In the genomic region with DNA sequence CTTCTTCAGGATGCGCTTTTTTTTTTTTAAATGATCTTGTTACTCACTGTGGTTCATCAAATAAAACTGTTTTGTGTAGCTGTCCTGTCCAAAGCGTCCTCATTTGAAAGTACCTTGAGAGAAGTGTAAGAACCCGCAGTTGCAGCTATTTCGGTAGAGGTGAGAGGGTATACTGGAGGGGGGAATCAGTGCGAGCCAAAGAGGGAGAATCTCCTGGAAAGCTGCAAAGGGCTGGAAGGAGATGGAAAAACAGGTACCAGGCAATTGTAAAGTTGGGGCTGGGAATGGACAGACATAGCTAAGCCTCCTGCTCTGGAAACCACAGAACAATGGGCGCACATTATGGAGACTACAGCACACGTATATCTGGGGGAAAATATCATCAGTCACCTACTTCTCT, we compare ENCODE assay signal across 17 mouse cellular contexts. TPM values are rescaled to one million over a fixed set of nuclear protein-coding genes. Genes with fewer than 3 reads are reported as not detected.
DNase-seq lines count a peak whose midpoint lies in the region; ATAC-seq and TF ChIP-seq lines count a peak whose summit lies in the region.
"Had no signal": no experiment of that assay in that cellular context is flagged by ENCODE, and none has a peak within 500 bp of the region (broad histone marks: within the 10 kb centered on the region; RNA-seq: fewer than 3 reads in every experiment).

No protein-coding gene starts in this region.

- no peak for TF ChIP-seq CTCF in stomach, postnatal 0 days (IDR thresholded peaks at IDR 0.05; ENCODE audit: low read depth)

- H3K4me3 ChIP-seq in heart, embryonic 13.5 days = peak overlapping the region; percentile 33
- peak overlapping the region; percentile 41 for H3K4me3 ChIP-seq in kidney, embryonic 16.5 days (ENCODE audit: low read length)
- H3K4me3 ChIP-seq in stomach, embryonic 14.5 days (ENCODE audit: low read depth, low read length) = peak overlapping the region; percentile 4; the same call in 1 of the 2 replicates
- H3K4me3 ChIP-seq in stomach, postnatal 0 days (ENCODE audit: low read depth, low read length) = no peak overlapping the region; the same call in 1 of the 2 replicates
- H3K4me3 ChIP-seq: liver, embryonic 13.5 days; neural tube, embryonic 12.5 days had no signal

- no peak for ATAC-seq in heart, embryonic 13.5 days (ENCODE audit: extremely low read depth, insufficient number of reproducible peaks, low FRiP score, low TSS enrichment)
- no peak for ATAC-seq in kidney, embryonic 16.5 days (ENCODE audit: low FRiP score, low TSS enrichment)
- ATAC-seq in stomach, embryonic 14.5 days (ENCODE audit: insufficient number of reproducible peaks, insufficient read depth, low FRiP score, low read depth) = no peak
- ATAC-seq in stomach, postnatal 0 days (ENCODE audit: low FRiP score, low TSS enrichment) = no peak
- ATAC-seq in granulocyte monocyte progenitor cell, adult 5-6 weeks (replicated peaks; ENCODE audit: poor library complexity, severe bottlenecking) = no peak
- ATAC-seq: hindbrain, embryonic 16.5 days; midbrain, embryonic 16.5 days had no signal

- H3K27ac ChIP-seq in heart, embryonic 13.5 days (replicated peaks) = peak overlapping the region; percentile 43; the same call in 1 of the 2 replicates
- no peak overlapping the region for H3K27ac ChIP-seq in kidney, embryonic 16.5 days (ENCODE audit: low read length)
- H3K27ac ChIP-seq in stomach, embryonic 14.5 days (ENCODE audit: low read length) = no peak overlapping the region
- H3K27ac ChIP-seq in stomach, postnatal 0 days (replicated peaks) = no peak overlapping the region
- H3K27ac ChIP-seq: liver, embryonic 13.5 days; neural tube, embryonic 12.5 days had no signal

- peaks cover 25% of the 10 kb centered on the region for H3K27me3 ChIP-seq in heart, embryonic 13.5 days (replicated peaks)
- H3K27me3 ChIP-seq in kidney, embryonic 16.5 days (ENCODE audit: insufficient read depth, low read length) = no peaks in the 10 kb centered on the region
- H3K27me3 ChIP-seq in stomach, embryonic 14.5 days (ENCODE audit: control insufficient read depth, insufficient read depth, low read length) = no peaks in the 10 kb centered on the region
- no peaks in the 10 kb centered on the region for H3K27me3 ChIP-seq in stomach, postnatal 0 days (ENCODE audit: control insufficient read depth, insufficient read depth, low read length)
- H3K27me3 ChIP-seq: neural tube, embryonic 12.5 days had no signal

- DNase-seq in heart, postnatal 10 days = no peak
- no peak for DNase-seq in kidney, postnatal 36 days
- no peak for DNase-seq in stomach, postnatal 0 days (ENCODE audit: low spot score)
- DNase-seq: cerebellum, adult 11-12 months; cerebellum, postnatal 36 days; liver, embryonic 13.5 days; right cerebral cortex, postnatal 25 days; thymus, adult 18-20 months had no signal

- H3K9ac ChIP-seq in heart, embryonic 13.5 days = peak overlapping the region; percentile 56
- 0 out of 2 replicates have a peak overlapping the region, but pooled peaks have one; percentile 17 for H3K9ac ChIP-seq in kidney, embryonic 16.5 days (replicated peaks; ENCODE audit: low read length)
- no peak overlapping the region for H3K9ac ChIP-seq in stomach, embryonic 14.5 days (replicated peaks; ENCODE audit: low read depth, low read length)
- H3K9ac ChIP-seq in stomach, postnatal 0 days (ENCODE audit: low read length) = no peak overlapping the region
- H3K9ac ChIP-seq: liver, embryonic 13.5 days; neural tube, embryonic 12.5 days had no signal

- no peaks in the 10 kb centered on the region for H3K36me3 ChIP-seq in heart, embryonic 13.5 days
- no peaks in the 10 kb centered on the region for H3K36me3 ChIP-seq in kidney, embryonic 16.5 days (ENCODE audit: insufficient read depth, low read length)
- H3K36me3 ChIP-seq in stomach, embryonic 14.5 days (ENCODE audit: control insufficient read depth, insufficient read depth, low read length) = no peaks in the 10 kb centered on the region
- H3K36me3 ChIP-seq in stomach, postnatal 0 days (ENCODE audit: control insufficient read depth, insufficient read depth, low read length) = no peaks in the 10 kb centered on the region
- H3K36me3 ChIP-seq: liver, embryonic 13.5 days; neural tube, embryonic 12.5 days had no signal

- peak overlapping the region; percentile 24 for H3K4me2 ChIP-seq in heart, embryonic 13.5 days
- peak overlapping the region; percentile 27 for H3K4me2 ChIP-seq in kidney, embryonic 16.5 days (replicated peaks; ENCODE audit: low read depth, low read length)
- no peak overlapping the region for H3K4me2 ChIP-seq in stomach, embryonic 14.5 days (replicated peaks; ENCODE audit: low read depth, low read length)
- H3K4me2 ChIP-seq in stomach, postnatal 0 days (replicated peaks; ENCODE audit: low read depth) = no peak overlapping the region
- H3K4me2 ChIP-seq: liver, embryonic 13.5 days; neural tube, embryonic 12.5 days had no signal

- no peak for TF ChIP-seq EP300 in stomach, postnatal 0 days (optimal IDR thresholded peaks at IDR 0.05)

- peaks cover 21% of the 10 kb centered on the region for H3K4me1 ChIP-seq in heart, embryonic 13.5 days
- H3K4me1 ChIP-seq in kidney, embryonic 16.5 days (ENCODE audit: insufficient read depth, low read length) = no peaks in the 10 kb centered on the region
- no peaks in the 10 kb centered on the region for H3K4me1 ChIP-seq in stomach, embryonic 14.5 days (ENCODE audit: control insufficient read depth, insufficient read depth, low read length)
- 0 out of 2 replicates have a peak, but pooled peaks cover 2% of the 10 kb centered on the region for H3K4me1 ChIP-seq in stomach, postnatal 0 days (replicated peaks; ENCODE audit: control insufficient read depth, insufficient read depth)
- H3K4me1 ChIP-seq: neural tube, embryonic 12.5 days had no signal

- intact Hi-C loops in heart, postnatal 10 days (cut with DNase I) = loop anchor here (2.0 to 5.0 kb wide), 2 partner anchors 15 to 32 kb away; no protein-coding TSS in a partner anchor

- WGBS in heart, embryonic 13.5 days = 27% methylated on average over 7 of the region's 7 CpGs
- 71% methylated on average over 7 of the region's 7 CpGs for WGBS in kidney, embryonic 16.5 days
- 58% methylated on average over 7 of the region's 7 CpGs for WGBS in stomach, embryonic 14.5 days
- 65% methylated on average over 7 of the region's 7 CpGs for WGBS in stomach, postnatal 0 days

- no peaks in the 10 kb centered on the region for H3K9me3 ChIP-seq in heart, embryonic 13.5 days
- H3K9me3 ChIP-seq in kidney, embryonic 16.5 days (ENCODE audit: low read length) = no peaks in the 10 kb centered on the region
- H3K9me3 ChIP-seq in stomach, embryonic 14.5 days (ENCODE audit: control insufficient read depth, low read depth, low read length) = no peaks in the 10 kb centered on the region
- no peaks in the 10 kb centered on the region for H3K9me3 ChIP-seq in stomach, postnatal 0 days (ENCODE audit: control insufficient read depth, low read length)
- H3K9me3 ChIP-seq: liver, embryonic 13.5 days; neural tube, embryonic 12.5 days had no signal

RNA-seq across cellular contexts. Expression of a gene that starts 3.8 kb away (rescaled TPM):
- 22.3 and 27.8 TPM in 2 replicates for polyA plus RNA-seq in heart, embryonic 13.5 days (2015; fragmentation: Nextera tagmentation; extraction: Ambion mirVana)
- 100 to 1,000 TPM; 149 to 219 TPM for total RNA-seq in heart, postnatal 10 days (2021)
- polyA plus RNA-seq in kidney, embryonic 16.5 days (2015; fragmentation: Nextera tagmentation; extraction: Ambion mirVana) = 125 and 126 TPM in 2 replicates
- 52.0 and 57.1 TPM in 2 replicates for polyA plus RNA-seq in stomach, embryonic 14.5 days (2014; fragmentation: Nextera tagmentation; extraction: Ambion mirVana)
- 25.1 and 28.0 TPM in 2 replicates for polyA plus RNA-seq in stomach, postnatal 0 days (2015; fragmentation: Nextera tagmentation; extraction: Ambion mirVana)
- total RNA-seq in granulocyte monocyte progenitor cell, adult 5-6 weeks (2014; fragmentation: Nextera tagmentation) = 0.41 TPM in 1 of 2 replicates, not detected in the other
- not detected in 2 replicates for total RNA-seq in granulocyte monocyte progenitor cell, adult 5-6 weeks (2017)
- polyA plus RNA-seq: C2C12 had no signal

RNA-seq across cellular contexts. Expression of a gene that starts 57.2 kb away (rescaled TPM):
- polyA plus RNA-seq in heart, embryonic 13.5 days (2015; fragmentation: Nextera tagmentation; extraction: Ambion mirVana) = 0.32 and 0.35 TPM in 2 replicates
- total RNA-seq in heart, postnatal 10 days (2021) = 1 to 10 TPM; 3.5 to 6.3 TPM
- 0.68 and 0.80 TPM in 2 replicates for polyA plus RNA-seq in kidney, embryonic 16.5 days (2015; fragmentation: Nextera tagmentation; extraction: Ambion mirVana)
- polyA plus RNA-seq in stomach, embryonic 14.5 days (2014; fragmentation: Nextera tagmentation; extraction: Ambion mirVana) = 2.7 and 3.0 TPM in 2 replicates
- polyA plus RNA-seq in stomach, postnatal 0 days (2015; fragmentation: Nextera tagmentation; extraction: Ambion mirVana) = 1.1 and 1.2 TPM in 2 replicates
- total RNA-seq in granulocyte monocyte progenitor cell, adult 5-6 weeks (2014; fragmentation: Nextera tagmentation) = not detected in 2 replicates
- not detected in 2 replicates for total RNA-seq in granulocyte monocyte progenitor cell, adult 5-6 weeks (2017)
- total RNA-seq: megakaryocyte, adult 5-6 weeks had no signal
- polyA plus RNA-seq: C2C12 had no signal

Comparison
In these comparisons a context has a peak if more than half of its experiments do, and no peak if none do; other contexts are left out.
1. H3K4me2 ChIP-seq: peak in heart, embryonic 13.5 days (single experiment) and kidney, embryonic 16.5 days (single experiment); none in stomach, embryonic 14.5 days (single experiment) and stomach, postnatal 0 days (single experiment).
2. H3K9ac ChIP-seq: peak in heart, embryonic 13.5 days (single experiment) and kidney, embryonic 16.5 days (single experiment); none in stomach, embryonic 14.5 days (single experiment) and stomach, postnatal 0 days (single experiment).